Mouse (Mus musculus) bone marrow, adult 2 months (tissue): ENCODE data around the gene Fam207a. TPM values are rescaled to one million over a fixed set of nuclear protein-coding genes. Genes with fewer than 3 reads are reported as not detected.

Source experiments
- H3K27ac ChIP-seq: fragments of 200-500 bp; 2 replicates; pipeline ENCODE4 v1.5.1; 2012; ENCODE audit warnings: low read depth, mild to moderate bottlenecking, control low read depth, inconsistent platforms, low read length; ENCODE audit not compliant: control insufficient read depth, poor library complexity, insufficient read depth
- H3K4me1 ChIP-seq: fragments of 200-500 bp; 2 replicates; pipeline ENCODE4 v1.6.1; 2011; ENCODE audit warnings: low read length; ENCODE audit not compliant: control insufficient read depth, insufficient read depth
- H3K4me3 ChIP-seq: fragments of 200-500 bp; replicated peaks from 2 replicates; pipeline ENCODE3; 2011; ENCODE audit warnings: mild to moderate bottlenecking, low read depth, low read length, control low read depth; ENCODE audit not compliant: control insufficient read depth
- CTCF ChIP-seq: fragments of 200-500 bp; IDR thresholded peaks from 2 replicates; pipeline ENCODE4 v1.5.1; 2011; ENCODE audit warnings: low read length, control low read depth; ENCODE audit not compliant: control insufficient read depth, insufficient read depth
- POLR2A ChIP-seq: fragments of 200-500 bp; IDR thresholded peaks from 2 replicates; pipeline ENCODE4 v1.6.1; 2011; ENCODE audit warnings: low read depth, mild to moderate bottlenecking, control low read depth, low read length, borderline replicate concordance; ENCODE audit not compliant: control insufficient read depth
- WGBS: fragments of 180-500 bp; shearing (Covaris S2); methylation state at CpG from one replicate; pipeline ENCODE4 v1.1.7; 2018; 5-methylcytosine and 5-hydroxymethylcytosine counted together
- polyA plus RNA-seq: library from polyadenylated mRNA; stranded (reverse); fragments of >200 nt; gene quantifications from 2 replicates; pipeline ENCODE4 v1.2.4, GENCODE M21; 2011; ENCODE audit warnings: low replicate concordance; ENCODE audit not compliant: missing spikeins, insufficient read depth, insufficient read length

Gene Fam207a
- polyA plus RNA-seq, 1 experiment, result 29.2 TPM

DNA sequence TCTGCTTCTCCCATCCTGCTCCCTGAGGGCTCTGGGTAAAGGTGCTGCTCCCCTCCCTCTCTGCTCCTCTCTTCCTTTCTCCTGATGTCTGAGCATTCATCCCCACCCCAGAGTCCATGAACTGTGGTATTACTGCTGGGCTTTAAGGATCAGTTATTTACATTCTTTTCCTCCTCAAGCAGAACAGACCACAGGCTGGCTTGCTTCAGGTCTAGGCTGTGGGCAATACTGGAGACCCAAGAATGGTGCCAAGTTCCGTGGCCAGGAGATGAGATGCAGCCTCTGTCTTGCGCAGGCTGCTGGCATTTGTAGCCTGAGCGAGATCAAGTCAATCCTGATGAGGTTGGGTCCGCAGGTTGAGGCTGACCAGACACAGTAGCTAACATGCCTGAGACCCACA, 63.8 kb downstream of the Fam207a start:
- TF ChIP-seq CTCF (no peak), POLR2A (no peak)
- Histone ChIP-seq H3K4me3 (no peak overlapping the region), H3K4me1 (no peaks in the 10 kb centered on the region), H3K27ac (no peak overlapping the region)
- WGBS, result 89% methylated on average over 4 of the region's 4 CpGs

- Histone ChIP-seq H3K4me3 (no peak overlapping the region), H3K4me1 (no peaks in the 10 kb centered on the region), H3K27ac (no peak overlapping the region)
- TF ChIP-seq CTCF, result no peak
- no peak for TF ChIP-seq POLR2A
Observed at GRCm38 (mm10) chr10:77450159-77450464, 65.5 kb downstream of the Fam207a start.

- TF ChIP-seq POLR2A, result no peak
- no peak for TF ChIP-seq CTCF
- Histone ChIP-seq H3K27ac (no peak overlapping the region), H3K4me1 (no peaks in the 10 kb centered on the region), H3K4me3 (no peak overlapping the region)
- 25% methylated on average over 23 of the region's 23 CpGs for WGBS
Observed at GRCm38 (mm10) chr10:77449315-77450158, 66.0 kb downstream of the Fam207a start.

- WGBS, result 47% methylated on average over 6 of the region's 6 CpGs
- Histone ChIP-seq H3K27ac (no peak overlapping the region), H3K4me3 (no peak overlapping the region), H3K4me1 (no peaks in the 10 kb centered on the region)
- TF ChIP-seq CTCF, result no peak
- TF ChIP-seq POLR2A, result no peak
Observed at GRCm38 (mm10) chr10:77448698-77449247, 66.8 kb downstream of the Fam207a start.

GRCm38 (mm10) chr10:77448209-77448608, 67.4 kb downstream of the Fam207a start:
- TF ChIP-seq CTCF (no peak), POLR2A (no peak)
- 81% methylated on average over 7 of the region's 7 CpGs for WGBS
- Histone ChIP-seq H3K4me3 (no peak overlapping the region), H3K4me1 (no peaks in the 10 kb centered on the region), H3K27ac (no peak overlapping the region)

- Histone ChIP-seq H3K27ac (no peak overlapping the region), H3K4me3 (no peak overlapping the region), H3K4me1 (no peaks in the 10 kb centered on the region)
- TF ChIP-seq POLR2A (no peak), CTCF (no peak)
- 38% methylated on average over 2 of the region's 2 CpGs for WGBS
Observed at GRCm38 (mm10) chr10:77447755-77448154, 67.8 kb downstream of the Fam207a start.

DNA sequence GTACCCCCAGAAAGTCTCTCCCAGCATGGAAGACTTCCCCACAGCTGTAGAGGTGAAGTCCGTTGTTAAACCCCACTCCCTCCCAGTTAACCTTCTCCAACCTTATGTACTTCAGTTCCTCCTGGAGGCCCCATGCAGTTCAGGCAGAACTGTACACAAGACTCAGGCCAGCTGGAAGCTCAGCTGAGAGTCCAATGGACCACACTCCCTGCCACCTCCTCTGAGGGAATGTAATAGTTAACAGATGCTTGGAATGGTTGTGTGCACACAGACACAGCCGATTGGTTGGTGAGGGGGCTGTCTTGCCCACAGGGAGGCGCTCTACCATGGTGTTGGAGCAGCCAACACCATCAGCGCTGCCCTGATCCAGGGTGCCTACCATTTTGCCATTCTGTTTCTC, 73.3 kb downstream of the Fam207a start:
- TF ChIP-seq POLR2A, result no peak
- TF ChIP-seq CTCF, result no peak
- 79% methylated on average over 4 of the region's 4 CpGs for WGBS
- Histone ChIP-seq H3K4me1 (no peaks in the 10 kb centered on the region), H3K27ac (no peak overlapping the region), H3K4me3 (no peak overlapping the region)

DNA sequence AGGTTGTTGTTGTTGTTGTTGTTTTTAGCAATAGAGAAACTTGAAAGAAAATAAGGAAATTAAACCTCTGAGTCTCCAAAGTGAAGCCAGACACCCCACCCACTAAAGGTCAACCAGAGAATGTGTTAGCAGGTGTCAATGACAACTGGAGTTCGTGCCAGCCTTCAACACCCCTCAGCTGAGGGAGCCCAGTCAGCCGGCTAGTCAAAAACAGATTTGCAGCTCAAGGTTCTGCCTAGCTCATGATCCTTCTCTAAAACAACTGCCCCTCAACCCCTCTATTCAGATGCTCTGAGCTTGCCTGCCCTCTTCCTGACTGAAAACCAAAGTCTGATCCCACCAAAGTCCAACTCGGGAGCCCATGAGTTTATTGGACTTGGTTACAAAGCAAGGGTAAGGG, 73.8 kb downstream of the Fam207a start:
- TF ChIP-seq CTCF (no peak), POLR2A (no peak)
- WGBS, result 80% methylated on average over 3 of the region's 3 CpGs
- Histone ChIP-seq H3K27ac (no peak overlapping the region), H3K4me3 (no peak overlapping the region), H3K4me1 (no peaks in the 10 kb centered on the region)
